Mouse (Mus musculus): ENCODE measurements around the gene Rab1b. TPM values are rescaled to one million over a fixed set of nuclear protein-coding genes. Genes with fewer than 3 reads are reported as not detected.

Gene Rab1b
- total RNA-seq, 2 experiments from 2014 or later, result 12.2 to 23.3 TPM

- peak; percentile 60; the same call in 1 of the 2 replicates for ATAC-seq (replicated peaks; ENCODE audit: low FRiP score, poor library complexity, severe bottlenecking)
Observed at GRCm38 (mm10) chr19:5053909-5054308, 53.0 kb downstream of the Rab1b start.

- no peak for ATAC-seq (replicated peaks; ENCODE audit: low FRiP score, poor library complexity, severe bottlenecking)
Observed at GRCm38 (mm10) chr19:5052853-5053252, 54.0 kb downstream of the Rab1b start.

GRCm38 (mm10) chr19:5052166-5052822 is 54.6 kb downstream of the Rab1b start:
- ATAC-seq (replicated peaks; ENCODE audit: low FRiP score, poor library complexity, severe bottlenecking), result no peak

- ATAC-seq (replicated peaks; ENCODE audit: low FRiP score, poor library complexity, severe bottlenecking), result no peak
Observed at GRCm38 (mm10) chr19:5051515-5051914, 55.4 kb downstream of the Rab1b start.

- ATAC-seq (replicated peaks; ENCODE audit: low FRiP score, poor library complexity, severe bottlenecking), result no peak
Observed at GRCm38 (mm10) chr19:5051031-5051430, 55.8 kb downstream of the Rab1b start.

- no peak for ATAC-seq (replicated peaks; ENCODE audit: low FRiP score, poor library complexity, severe bottlenecking)
Observed at GRCm38 (mm10) chr19:5050047-5050905, 56.6 kb downstream of the Rab1b start, which contains the start of gene Rin1. TSS of gene Rin1 (plus strand) at chr19:5050481.

- no peak for ATAC-seq (replicated peaks; ENCODE audit: low FRiP score, poor library complexity, severe bottlenecking)
Observed at GRCm38 (mm10) chr19:5049325-5049724, 57.5 kb downstream of the Rab1b start.

Other genes starting within 250 kb of the Rab1b start
- not detected in 2 replicates for gene Actn3, start 229.2 kb downstream of the Rab1b start, total RNA-seq (2015; ENCODE audit: low replicate concordance)
- gene Actn3, start 229.2 kb downstream of the Rab1b start, total RNA-seq (2017; ENCODE audit: low replicate concordance), result 0.26 and 0.53 TPM in 2 replicates
- 19.8 and 34.0 TPM in 2 replicates for gene Zdhhc24, start 228.4 kb downstream of the Rab1b start, total RNA-seq (2015; ENCODE audit: low replicate concordance)
- 18.0 and 24.9 TPM in 2 replicates for gene Zdhhc24, start 228.4 kb downstream of the Rab1b start, total RNA-seq (2017; ENCODE audit: low replicate concordance)
- 0.42 and 4.0 TPM in 2 replicates for gene Bbs1, start 200.4 kb downstream of the Rab1b start, total RNA-seq (2015; ENCODE audit: low replicate concordance)
- gene Bbs1, start 200.4 kb downstream of the Rab1b start, total RNA-seq (2017; ENCODE audit: low replicate concordance), result 4.5 and 7.7 TPM in 2 replicates
- 9.0 and 13.0 TPM in 2 replicates for gene Dpp3, start 178.8 kb downstream of the Rab1b start, total RNA-seq (2015; ENCODE audit: low replicate concordance)
- gene Dpp3, start 178.8 kb downstream of the Rab1b start, total RNA-seq (2017; ENCODE audit: low replicate concordance), result 9.1 and 15.7 TPM in 2 replicates
- gene Peli3, start 163.9 kb downstream of the Rab1b start, total RNA-seq (2015; ENCODE audit: low replicate concordance), result not detected in 2 replicates
- gene Peli3, start 163.9 kb downstream of the Rab1b start, total RNA-seq (2017; ENCODE audit: low replicate concordance), result not detected in 2 replicates
- 4.7 and 8.0 TPM in 2 replicates for gene Mrpl11, start 144.9 kb downstream of the Rab1b start, total RNA-seq (2015; ENCODE audit: low replicate concordance)
- 10.5 and 14.1 TPM in 2 replicates for gene Mrpl11, start 144.9 kb downstream of the Rab1b start, total RNA-seq (2017; ENCODE audit: low replicate concordance)
- gene Npas4, start 116.8 kb downstream of the Rab1b start, total RNA-seq (2015; ENCODE audit: low replicate concordance), result not detected in 2 replicates
- gene Npas4, start 116.8 kb downstream of the Rab1b start, total RNA-seq (2017; ENCODE audit: low replicate concordance), result not detected in 2 replicates
- gene Slc29a2, start 83.2 kb downstream of the Rab1b start, total RNA-seq (2015; ENCODE audit: low replicate concordance), result not detected in 2 replicates
- not detected in 2 replicates for gene Slc29a2, start 83.2 kb downstream of the Rab1b start, total RNA-seq (2017; ENCODE audit: low replicate concordance)
- not detected in 2 replicates for gene B4gat1, start 68.2 kb downstream of the Rab1b start, total RNA-seq (2015; ENCODE audit: low replicate concordance)
- gene B4gat1, start 68.2 kb downstream of the Rab1b start, total RNA-seq (2017; ENCODE audit: low replicate concordance), result 0.68 TPM in 1 of 2 replicates, not detected in the other
- 1.3 and 4.0 TPM in 2 replicates for gene AC124502.3, start 68.2 kb downstream of the Rab1b start, total RNA-seq (2015; ENCODE audit: low replicate concordance)
- 2.1 TPM in 1 of 2 replicates, not detected in the other for gene AC124502.3, start 68.2 kb downstream of the Rab1b start, total RNA-seq (2017; ENCODE audit: low replicate concordance)
- gene Brms1, start 65.7 kb downstream of the Rab1b start, total RNA-seq (2015; ENCODE audit: low replicate concordance), result 4.6 and 13.0 TPM in 2 replicates
- 4.5 and 10.9 TPM in 2 replicates for gene Brms1, start 65.7 kb downstream of the Rab1b start, total RNA-seq (2017; ENCODE audit: low replicate concordance)
- gene Rin1, start 56.6 kb downstream of the Rab1b start, total RNA-seq (2015; ENCODE audit: low replicate concordance), result 0.42 TPM in 1 of 2 replicates, not detected in the other
- gene Rin1, start 56.6 kb downstream of the Rab1b start, total RNA-seq (2017; ENCODE audit: low replicate concordance), result not detected in 2 replicates
- gene Cd248, start 39.0 kb downstream of the Rab1b start, total RNA-seq (2015; ENCODE audit: low replicate concordance), result not detected in 2 replicates
- gene Cd248, start 39.0 kb downstream of the Rab1b start, total RNA-seq (2017; ENCODE audit: low replicate concordance), result not detected in 2 replicates
- not detected in 2 replicates for gene Tmem151a, start 21.5 kb downstream of the Rab1b start, total RNA-seq (2015; ENCODE audit: low replicate concordance)
- not detected in 2 replicates for gene Tmem151a, start 21.5 kb downstream of the Rab1b start, total RNA-seq (2017; ENCODE audit: low replicate concordance)
- 5.0 and 10.8 TPM in 2 replicates for gene Yif1a, start 18.5 kb downstream of the Rab1b start, total RNA-seq (2015; ENCODE audit: low replicate concordance)
- 6.2 TPM in 1 of 2 replicates, not detected in the other for gene Yif1a, start 18.5 kb downstream of the Rab1b start, total RNA-seq (2017; ENCODE audit: low replicate concordance)
- gene Cnih2, start 8.6 kb downstream of the Rab1b start, total RNA-seq (2015; ENCODE audit: low replicate concordance), result not detected in 2 replicates
- gene Cnih2, start 8.6 kb downstream of the Rab1b start, total RNA-seq (2017; ENCODE audit: low replicate concordance), result 0.39 TPM in 1 of 2 replicates, not detected in the other
- gene Klc2, start 11.5 kb upstream of the Rab1b start, total RNA-seq (2015; ENCODE audit: low replicate concordance), result 10.5 TPM in 1 of 2 replicates, not detected in the other
- gene Klc2, start 11.5 kb upstream of the Rab1b start, total RNA-seq (2017; ENCODE audit: low replicate concordance), result 0.90 TPM in 1 of 2 replicates, not detected in the other
- gene Pacs1, start 166.0 kb upstream of the Rab1b start, total RNA-seq (2015; ENCODE audit: low replicate concordance), result 13.4 and 29.2 TPM in 2 replicates
- 6.8 and 15.5 TPM in 2 replicates for gene Pacs1, start 166.0 kb upstream of the Rab1b start, total RNA-seq (2017; ENCODE audit: low replicate concordance)
- gene Sf3b2, start 188.4 kb upstream of the Rab1b start, total RNA-seq (2015; ENCODE audit: low replicate concordance), result 82.5 and 114 TPM in 2 replicates
- gene Sf3b2, start 188.4 kb upstream of the Rab1b start, total RNA-seq (2017; ENCODE audit: low replicate concordance), result 107 and 146 TPM in 2 replicates
- not detected in 2 replicates for gene Gal3st3, start 191.3 kb upstream of the Rab1b start, total RNA-seq (2015; ENCODE audit: low replicate concordance)
- gene Gal3st3, start 191.3 kb upstream of the Rab1b start, total RNA-seq (2017; ENCODE audit: low replicate concordance), result not detected in 2 replicates
- not detected in 2 replicates for gene Catsper1, start 228.7 kb upstream of the Rab1b start, total RNA-seq (2015; ENCODE audit: low replicate concordance)
- gene Catsper1, start 228.7 kb upstream of the Rab1b start, total RNA-seq (2017; ENCODE audit: low replicate concordance), result not detected in 2 replicates
- gene Cst6, start 242.5 kb upstream of the Rab1b start, total RNA-seq (2015; ENCODE audit: low replicate concordance), result 0.42 TPM in 1 of 2 replicates, not detected in the other
- not detected in 2 replicates for gene Cst6, start 242.5 kb upstream of the Rab1b start, total RNA-seq (2017; ENCODE audit: low replicate concordance)